Mouse (Mus musculus) liver, postnatal 0 days (tissue): Measurements from ENCODE around the gene Npsr1.

ENCODE experiments used
- CTCF ChIP-seq: sonication (generic); IDR thresholded peaks from 2 replicates; pipeline ENCODE4 v1.5.1; 2016; ENCODE audit warnings: antibody characterized with exemption, low read depth
- EP300 ChIP-seq: IDR thresholded peaks from 2 replicates; pipeline ENCODE4 v1.6.1; 2016; ENCODE audit warnings: antibody characterized with exemption, low read depth, mild to moderate bottlenecking

DNA sequence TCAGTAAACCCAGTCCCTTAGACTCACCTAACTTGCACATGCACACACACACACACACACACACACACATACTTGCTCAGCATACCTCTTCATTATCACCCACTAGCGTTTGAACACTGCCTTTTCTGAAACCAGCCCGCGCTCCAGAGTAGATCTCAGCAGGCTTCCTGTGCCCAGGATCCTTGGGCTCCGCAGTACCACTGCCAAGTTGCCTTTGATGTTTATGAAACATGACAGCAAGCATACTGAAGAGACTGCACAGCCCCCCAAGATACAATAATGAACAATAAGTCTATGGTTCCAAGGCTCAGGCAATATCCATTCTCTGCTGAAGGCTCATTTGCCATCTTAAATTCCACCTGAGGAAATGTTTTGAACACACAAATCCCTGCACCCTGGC, 1.8 kb downstream of the Npsr1 start:
- TF ChIP-seq CTCF (no peak), EP300 (no peak)
